Mouse (Mus musculus): Measurements from ENCODE around the gene Eml4. TPM values are rescaled to one million over a fixed set of nuclear protein-coding genes. Genes with fewer than 3 reads are reported as not detected.

Eml4 gene
- polyA plus RNA-seq, 2 experiments, result 42.5 to 47.9 TPM

DNA sequence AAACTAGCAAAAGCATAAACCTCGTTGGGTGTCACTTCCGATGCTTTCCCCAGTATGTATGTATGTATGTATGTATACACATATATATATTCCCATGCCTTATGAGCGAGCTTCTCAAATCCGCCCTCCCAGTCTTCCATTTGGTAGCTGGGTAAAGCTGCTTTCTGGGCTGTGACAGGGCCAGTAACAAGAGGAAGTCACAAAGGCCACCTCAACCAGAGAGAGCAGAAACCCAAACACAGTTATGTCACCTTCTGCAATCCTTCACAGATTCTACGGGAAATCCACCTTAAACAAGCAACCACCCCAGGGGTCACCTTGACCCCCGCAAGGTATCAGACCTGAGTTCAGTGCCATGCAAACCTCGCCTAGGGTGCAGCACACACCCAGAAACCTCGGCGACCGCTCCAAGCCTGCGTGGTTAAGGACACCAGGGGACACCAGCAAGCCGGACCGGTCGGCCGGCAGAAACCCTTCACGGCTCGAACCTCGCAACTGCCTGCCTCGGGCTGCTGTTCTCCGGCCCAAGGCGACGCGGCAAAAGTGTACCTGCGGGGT lies 163.0 kb downstream of the Eml4 start:
- H3K9me3 ChIP-seq (ENCODE audit: control insufficient read depth, low read length), result no peaks in the 10 kb centered on the region
- peaks cover 11% of the 10 kb centered on the region for H3K4me1 ChIP-seq (ENCODE audit: control insufficient read depth, insufficient read depth, low read length)
- H3K36me3 ChIP-seq (ENCODE audit: control insufficient read depth, insufficient read depth, low read length), result no peaks in the 10 kb centered on the region
- TF ChIP-seq POLR2A (IDR thresholded peaks at IDR 0.05; ENCODE audit: borderline replicate concordance, extremely low read depth, insufficient read depth, insufficient read length), result no peak
- peak overlapping the region; percentile 78; the same call in 1 of the 2 replicates for H3K27ac ChIP-seq (replicated peaks; ENCODE audit: low read depth, low read length)
- no peaks in the 10 kb centered on the region for H3K27me3 ChIP-seq (ENCODE audit: control insufficient read depth, insufficient read depth, low read length)
- H3K9ac ChIP-seq (ENCODE audit: low read depth, low read length, severe bottlenecking), result peak overlapping the region; percentile 89
- H3K4me2 ChIP-seq (replicated peaks; ENCODE audit: low read depth, low read length, severe bottlenecking), result peak overlapping the region; percentile 88
- no peak for DNase-seq (ENCODE audit: low spot score)
- peak; percentile 48 for ATAC-seq (ENCODE audit: low FRiP score, low read depth)
- peak overlapping the region; percentile 73 for H3K4me3 ChIP-seq (replicated peaks; ENCODE audit: low read length)
- WGBS, result 1% methylated on average over 24 of the region's 24 CpGs

DNA sequence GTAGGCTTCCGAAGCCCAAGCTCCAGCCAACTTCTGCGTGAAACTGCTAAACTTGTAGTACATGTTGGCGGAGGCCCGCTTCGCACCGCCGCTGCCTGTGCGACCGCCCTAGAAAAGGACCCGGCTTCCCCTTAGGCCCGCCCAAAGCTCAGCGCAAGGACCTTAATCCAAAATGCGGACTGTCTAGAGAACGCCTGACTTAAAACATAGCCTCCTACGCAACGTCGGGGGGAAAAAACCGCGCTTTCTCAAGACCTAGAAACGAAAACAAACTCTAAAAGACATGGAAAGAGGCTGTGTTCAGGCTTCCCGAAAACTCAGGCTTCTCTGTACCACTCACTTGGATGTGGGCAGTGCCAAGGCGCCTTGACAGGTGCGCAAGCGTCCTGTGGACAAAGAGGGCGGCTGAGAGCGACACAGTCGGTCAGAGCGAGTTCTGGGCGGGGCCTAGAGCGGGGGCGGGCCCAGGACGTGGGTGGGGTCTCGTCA lies 163.5 kb downstream of the Eml4 start:
- Histone ChIP-seq H3K4me1 (ENCODE audit: control insufficient read depth, insufficient read depth, low read length) (peaks cover 11% of the 10 kb centered on the region), H3K4me2 (replicated peaks; ENCODE audit: low read depth, low read length, severe bottlenecking) (peak overlapping the region; percentile 88), H3K36me3 (ENCODE audit: control insufficient read depth, insufficient read depth, low read length) (no peaks in the 10 kb centered on the region), H3K9me3 (ENCODE audit: control insufficient read depth, low read length) (no peaks in the 10 kb centered on the region), H3K9ac (ENCODE audit: low read depth, low read length, severe bottlenecking) (peak overlapping the region; percentile 89), H3K4me3 (replicated peaks; ENCODE audit: low read length) (peak overlapping the region; percentile 73), H3K27ac (replicated peaks; ENCODE audit: low read depth, low read length) (peak overlapping the region; percentile 78), H3K27me3 (ENCODE audit: control insufficient read depth, insufficient read depth, low read length) (no peaks in the 10 kb centered on the region)
- WGBS, result under 1% methylated on average over 33 of the region's 33 CpGs
- DNase-seq (ENCODE audit: low spot score), result peak; percentile 96
- ATAC-seq (ENCODE audit: low FRiP score, low read depth), result peak; percentile 99
- 0 out of 2 replicates have a peak, but pooled peaks have one; percentile 34 for TF ChIP-seq POLR2A (IDR thresholded peaks at IDR 0.05; ENCODE audit: borderline replicate concordance, extremely low read depth, insufficient read depth, insufficient read length)

DNA sequence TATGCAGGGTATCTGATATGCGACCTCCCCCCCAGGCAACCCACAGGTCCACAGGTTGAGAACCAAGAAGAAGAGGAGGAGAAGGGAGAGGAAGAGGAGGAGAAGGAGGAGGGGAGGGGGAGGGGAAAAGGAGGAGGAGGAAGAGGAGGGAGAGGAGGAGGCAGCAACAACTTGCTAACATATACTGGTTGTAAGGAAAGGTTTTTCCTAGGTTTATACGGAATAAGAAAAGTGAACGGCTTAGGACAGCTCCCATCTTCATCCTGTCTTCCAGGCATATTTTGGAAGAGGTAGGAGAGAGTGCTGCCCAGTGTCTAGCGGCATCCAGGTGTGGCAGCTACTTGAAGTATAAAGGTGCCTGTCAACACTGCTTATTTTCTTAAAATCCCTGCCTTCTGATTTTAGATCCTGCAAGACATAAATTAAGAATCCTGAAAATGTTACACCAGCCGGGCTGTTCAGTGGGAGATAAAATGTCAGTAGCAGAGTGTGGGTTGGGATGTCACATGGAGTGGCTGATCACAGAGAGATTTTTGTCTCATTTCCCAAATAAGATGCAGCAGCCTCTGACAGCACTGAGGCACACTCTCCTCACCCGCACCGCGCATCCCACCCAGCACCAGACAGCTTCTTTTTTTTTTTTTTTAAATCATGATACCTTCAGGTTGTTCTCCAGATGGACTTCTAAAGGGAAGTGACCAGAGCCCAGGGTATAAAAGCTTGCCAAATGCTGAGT lies 166.7 kb downstream of the Eml4 start, which contains the start of gene Cox7a2l:
Gene Cox7a2l, minus strand, starts transcription at position 51 of the 736 bp plus-strand sequence.
- Histone ChIP-seq H3K36me3 (ENCODE audit: control insufficient read depth, insufficient read depth, low read length) (no peaks in the 10 kb centered on the region), H3K27me3 (ENCODE audit: control insufficient read depth, insufficient read depth, low read length) (no peaks in the 10 kb centered on the region), H3K9me3 (ENCODE audit: control insufficient read depth, low read length) (no peaks in the 10 kb centered on the region), H3K4me3 (replicated peaks; ENCODE audit: low read length) (no peak within 1 kb of the TSS), H3K27ac (replicated peaks; ENCODE audit: low read depth, low read length) (no peak within 1 kb of the TSS), H3K4me2 (replicated peaks; ENCODE audit: low read depth, low read length, severe bottlenecking) (no peak within 1 kb of the TSS), H3K4me1 (ENCODE audit: control insufficient read depth, insufficient read depth, low read length) (peaks cover 10% of the 10 kb centered on the region), H3K9ac (ENCODE audit: low read depth, low read length, severe bottlenecking) (no peak within 1 kb of the TSS)
- DNase-seq (ENCODE audit: low spot score) (no peak), ATAC-seq (ENCODE audit: low FRiP score, low read depth) (no peak)
- whole genome bisulfite sequencing, result 91% methylated on average over 8 of the region's 8 CpGs
- TF ChIP-seq POLR2A (IDR thresholded peaks at IDR 0.05; ENCODE audit: borderline replicate concordance, extremely low read depth, insufficient read depth, insufficient read length), result no peak

DNA sequence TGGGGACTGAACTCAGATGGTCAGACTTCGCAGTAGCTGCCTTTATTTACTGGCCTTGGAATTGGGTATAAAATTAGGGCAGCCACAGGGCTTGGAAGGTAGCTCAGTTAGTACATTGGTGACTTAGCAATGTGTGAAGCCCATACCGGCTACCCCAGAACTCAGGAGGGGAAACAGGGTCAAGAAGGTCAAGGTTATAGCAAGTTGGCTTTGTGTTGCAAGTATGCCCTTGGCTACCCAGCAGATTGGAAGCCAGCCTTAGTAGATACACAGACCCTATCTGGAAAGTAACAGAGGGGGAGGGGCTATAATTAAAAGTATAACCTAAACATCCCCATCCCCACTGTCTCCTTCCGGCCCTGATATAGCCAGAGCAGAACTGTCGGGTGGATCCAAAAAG lies 171.2 kb downstream of the Eml4 start:
- Histone ChIP-seq H3K4me3 (replicated peaks; ENCODE audit: low read length) (no peak overlapping the region), H3K27me3 (ENCODE audit: control insufficient read depth, insufficient read depth, low read length) (no peaks in the 10 kb centered on the region), H3K36me3 (ENCODE audit: control insufficient read depth, insufficient read depth, low read length) (no peaks in the 10 kb centered on the region), H3K9ac (ENCODE audit: low read depth, low read length, severe bottlenecking) (no peak overlapping the region), H3K4me1 (ENCODE audit: control insufficient read depth, insufficient read depth, low read length) (peaks cover 8% of the 10 kb centered on the region; the same call in 1 of the 2 replicates), H3K27ac (replicated peaks; ENCODE audit: low read depth, low read length) (no peak overlapping the region), H3K4me2 (replicated peaks; ENCODE audit: low read depth, low read length, severe bottlenecking) (no peak overlapping the region), H3K9me3 (ENCODE audit: control insufficient read depth, low read length) (no peaks in the 10 kb centered on the region)
- DNase-seq (ENCODE audit: low spot score) (no peak), ATAC-seq (ENCODE audit: low FRiP score, low read depth) (no peak)
- TF ChIP-seq POLR2A (IDR thresholded peaks at IDR 0.05; ENCODE audit: borderline replicate concordance, extremely low read depth, insufficient read depth, insufficient read length), result no peak
- WGBS, result 88% methylated on average over 4 of the region's 4 CpGs

GRCm38 (mm10) chr17:83522590-83523379 lies 172.1 kb downstream of the Eml4 start:
- H3K4me3 ChIP-seq (replicated peaks; ENCODE audit: low read length), result no peak overlapping the region
- H3K27me3 ChIP-seq (ENCODE audit: control insufficient read depth, insufficient read depth, low read length), result no peaks in the 10 kb centered on the region
- no peak for DNase-seq (ENCODE audit: low spot score)
- no peak overlapping the region for H3K9ac ChIP-seq (ENCODE audit: low read depth, low read length, severe bottlenecking)
- H3K27ac ChIP-seq (replicated peaks; ENCODE audit: low read depth, low read length), result no peak overlapping the region
- H3K36me3 ChIP-seq (ENCODE audit: control insufficient read depth, insufficient read depth, low read length), result no peaks in the 10 kb centered on the region
- ATAC-seq (ENCODE audit: low FRiP score, low read depth), result no peak
- TF ChIP-seq POLR2A (IDR thresholded peaks at IDR 0.05; ENCODE audit: borderline replicate concordance, extremely low read depth, insufficient read depth, insufficient read length), result no peak
- H3K4me2 ChIP-seq (replicated peaks; ENCODE audit: low read depth, low read length, severe bottlenecking), result no peak overlapping the region
- no peaks in the 10 kb centered on the region for H3K9me3 ChIP-seq (ENCODE audit: control insufficient read depth, low read length)
- peaks cover 16% of the 10 kb centered on the region for H3K4me1 ChIP-seq (ENCODE audit: control insufficient read depth, insufficient read depth, low read length)
- 62% methylated on average over 7 of the region's 7 CpGs for WGBS
